Mouse (Mus musculus) neural tube, embryonic 13.5 days (tissue): ENCODE data around the gene Adgrg6. TPM values are rescaled to one million over a fixed set of nuclear protein-coding genes. Genes with fewer than 3 reads are reported as not detected.

Source experiments
- ATAC-seq: fragments of 200-750 bp; cut with Nextera tagmentation; 2 replicates; pipeline ENCODE4 v1.8.0; 2017; ENCODE audit warnings: low read depth, mild to moderate bottlenecking, moderate TSS enrichment, moderate library complexity
- H3K27ac ChIP-seq: fragments of 300-500 bp; sonication (generic); replicated peaks from 2 replicates; pipeline ENCODE4 v1.5.1; 2015; ENCODE audit warnings: moderate library complexity, mild to moderate bottlenecking, inconsistent platforms
- H3K27me3 ChIP-seq: fragments of 300-500 bp; sonication (generic); 2 replicates; pipeline ENCODE4 v1.6.1; 2015; ENCODE audit warnings: mild to moderate bottlenecking, inconsistent platforms
- H3K36me3 ChIP-seq: fragments of 300-500 bp; sonication (generic); 2 replicates; pipeline ENCODE4 v1.6.1; 2015; ENCODE audit warnings: mild to moderate bottlenecking, inconsistent platforms
- H3K4me1 ChIP-seq: fragments of 300-500 bp; sonication (generic); replicated peaks from 2 replicates; pipeline ENCODE4 v1.6.1; 2015; ENCODE audit warnings: inconsistent platforms
- H3K4me2 ChIP-seq: fragments of 300-500 bp; sonication (generic); 2 replicates; pipeline ENCODE4 v1.6.1; 2015; ENCODE audit warnings: inconsistent platforms, mild to moderate bottlenecking, moderate library complexity
- H3K4me3 ChIP-seq: fragments of 300-500 bp; sonication (generic); 2 replicates; pipeline ENCODE4 v1.5.1; 2015; ENCODE audit warnings: mild to moderate bottlenecking, inconsistent platforms
- H3K9ac ChIP-seq: fragments of 300-500 bp; sonication (generic); 2 replicates; pipeline ENCODE4 v1.6.1; 2015; ENCODE audit warnings: moderate library complexity, mild to moderate bottlenecking, inconsistent platforms
- H3K9me3 ChIP-seq: fragments of 300-500 bp; sonication (generic); 2 replicates; pipeline ENCODE4 v1.6.1; 2016; ENCODE audit warnings: inconsistent platforms
- WGBS: fragments of 180-500 bp; shearing (Covaris S2); methylation state at CpG from one replicate; pipeline ENCODE4 v1.1.7; 2015; 5-methylcytosine and 5-hydroxymethylcytosine counted together
- polyA plus RNA-seq: library from polyadenylated mRNA; unstranded; fragments of >200 nt; fragmentation: Nextera tagmentation; extraction: Ambion mirVana; gene quantifications from 2 replicates; pipeline ENCODE4 v1.2.1, GENCODE M21; 2015

Adgrg6 gene
- polyA plus RNA-seq, 1 experiment from 2014 or later, result 5.6 TPM

- 27% methylated on average over 5 of the region's 5 CpGs for WGBS
- Histone ChIP-seq H3K4me3 (no peak overlapping the region), H3K9me3 (no peaks in the 10 kb centered on the region), H3K27ac (no peak overlapping the region), H3K27me3 (no peaks in the 10 kb centered on the region), H3K9ac (no peak overlapping the region), H3K36me3 (no peaks in the 10 kb centered on the region), H3K4me2 (no peak overlapping the region), H3K4me1 (peaks cover 6% of the 10 kb centered on the region; the same call in 1 of the 2 replicates)
- ATAC-seq, result peak; percentile 84
These were observed 63.0 kb downstream of the Adgrg6 start for GRCm38 (mm10) chr10:14482483-14482882.

GRCm38 (mm10) chr10:14480928-14481327 lies 64.5 kb downstream of the Adgrg6 start:
- ATAC-seq, result no peak
- Histone ChIP-seq H3K27ac (no peak overlapping the region), H3K27me3 (no peaks in the 10 kb centered on the region), H3K9ac (no peak overlapping the region), H3K9me3 (no peaks in the 10 kb centered on the region), H3K4me1 (peaks cover 6% of the 10 kb centered on the region; the same call in 1 of the 2 replicates), H3K4me3 (no peak overlapping the region), H3K4me2 (no peak overlapping the region), H3K36me3 (no peaks in the 10 kb centered on the region)
- WGBS, result 70% methylated on average over 5 of the region's 5 CpGs

GRCm38 (mm10) chr10:14476393-14476792 lies 69.1 kb downstream of the Adgrg6 start:
- 52% methylated on average over 1 of the region's 1 CpGs for WGBS

GRCm38 (mm10) chr10:14475641-14476040 lies 69.8 kb downstream of the Adgrg6 start:
- no peak overlapping the region for H3K9ac ChIP-seq
- no peaks in the 10 kb centered on the region for H3K4me1 ChIP-seq
- 88% methylated on average over 2 of the region's 2 CpGs for WGBS
- H3K9me3 ChIP-seq, result no peaks in the 10 kb centered on the region
- no peak overlapping the region for H3K4me3 ChIP-seq
- H3K27me3 ChIP-seq, result no peaks in the 10 kb centered on the region
- no peak overlapping the region for H3K27ac ChIP-seq
- no peaks in the 10 kb centered on the region for H3K36me3 ChIP-seq
- no peak for ATAC-seq
- no peak overlapping the region for H3K4me2 ChIP-seq

More at GRCm38 (mm10) chr10:14476393-14476792, 69.1 kb downstream of the Adgrg6 start:
- no peaks in the 10 kb centered on the region for H3K27me3 ChIP-seq
- H3K9ac ChIP-seq, result no peak overlapping the region
- no peak overlapping the region for H3K4me3 ChIP-seq
- no peak overlapping the region for H3K4me2 ChIP-seq
- no peaks in the 10 kb centered on the region for H3K9me3 ChIP-seq
- H3K36me3 ChIP-seq, result no peaks in the 10 kb centered on the region
- H3K4me1 ChIP-seq, result no peaks in the 10 kb centered on the region
- ATAC-seq, result no peak
- H3K27ac ChIP-seq, result no peak overlapping the region

- Histone ChIP-seq H3K9ac (no peak overlapping the region), H3K4me3 (no peak overlapping the region), H3K27ac (no peak overlapping the region), H3K4me2 (no peak overlapping the region), H3K4me1 (no peaks in the 10 kb centered on the region), H3K36me3 (no peaks in the 10 kb centered on the region), H3K27me3 (no peaks in the 10 kb centered on the region), H3K9me3 (no peaks in the 10 kb centered on the region)
- 82% methylated on average over 8 of the region's 8 CpGs for WGBS
- no peak for ATAC-seq
These were observed 70.7 kb downstream of the Adgrg6 start for GRCm38 (mm10) chr10:14474541-14475305.

GRCm38 (mm10) chr10:14471039-14471550 lies 74.4 kb downstream of the Adgrg6 start:
- Histone ChIP-seq H3K27me3 (no peaks in the 10 kb centered on the region), H3K4me1 (no peaks in the 10 kb centered on the region), H3K27ac (no peak overlapping the region), H3K4me2 (no peak overlapping the region), H3K4me3 (no peak overlapping the region), H3K36me3 (no peaks in the 10 kb centered on the region), H3K9me3 (no peaks in the 10 kb centered on the region), H3K9ac (no peak overlapping the region)
- 57% methylated on average over 5 of the region's 5 CpGs for WGBS
- ATAC-seq, result no peak

GRCm38 (mm10) chr10:14468623-14469022 lies 76.8 kb downstream of the Adgrg6 start:
- Histone ChIP-seq H3K4me2 (no peak overlapping the region), H3K36me3 (no peaks in the 10 kb centered on the region), H3K27ac (no peak overlapping the region), H3K4me3 (no peak overlapping the region), H3K9me3 (no peaks in the 10 kb centered on the region), H3K4me1 (no peaks in the 10 kb centered on the region), H3K9ac (no peak overlapping the region), H3K27me3 (no peaks in the 10 kb centered on the region)
- 83% methylated on average over 10 of the region's 10 CpGs for WGBS
- ATAC-seq, result no peak

- Histone ChIP-seq H3K4me2 (no peak overlapping the region), H3K36me3 (no peaks in the 10 kb centered on the region), H3K4me1 (no peaks in the 10 kb centered on the region), H3K27ac (no peak overlapping the region), H3K9me3 (no peaks in the 10 kb centered on the region), H3K9ac (no peak overlapping the region), H3K4me3 (no peak overlapping the region), H3K27me3 (no peaks in the 10 kb centered on the region)
- WGBS, result 64% methylated on average over 4 of the region's 4 CpGs
- no peak for ATAC-seq
These were observed 81.5 kb downstream of the Adgrg6 start for GRCm38 (mm10) chr10:14463796-14464511.

- Histone ChIP-seq H3K36me3 (no peaks in the 10 kb centered on the region), H3K27me3 (no peaks in the 10 kb centered on the region), H3K27ac (no peak overlapping the region), H3K9ac (no peak overlapping the region), H3K4me1 (no peaks in the 10 kb centered on the region), H3K9me3 (no peaks in the 10 kb centered on the region), H3K4me2 (no peak overlapping the region), H3K4me3 (no peak overlapping the region)
- ATAC-seq, result no peak
- 88% methylated on average over 4 of the region's 4 CpGs for WGBS
These were observed 84.4 kb downstream of the Adgrg6 start for GRCm38 (mm10) chr10:14460933-14461514.

GRCm38 (mm10) chr10:14460252-14460932 lies 85.1 kb downstream of the Adgrg6 start:
- H3K4me3 ChIP-seq, result no peak overlapping the region
- WGBS, result 73% methylated on average over 5 of the region's 5 CpGs
- H3K9ac ChIP-seq, result no peak overlapping the region
- no peaks in the 10 kb centered on the region for H3K9me3 ChIP-seq
- no peaks in the 10 kb centered on the region for H3K27me3 ChIP-seq
- H3K4me1 ChIP-seq, result no peaks in the 10 kb centered on the region
- no peak overlapping the region for H3K4me2 ChIP-seq
- H3K27ac ChIP-seq, result no peak overlapping the region
- ATAC-seq, result no peak
- no peaks in the 10 kb centered on the region for H3K36me3 ChIP-seq

- no peak overlapping the region for H3K9ac ChIP-seq
These were observed 85.6 kb downstream of the Adgrg6 start for GRCm38 (mm10) chr10:14459819-14460218.

GRCm38 (mm10) chr10:14459330-14459729 lies 86.1 kb downstream of the Adgrg6 start:
- Histone ChIP-seq H3K36me3 (no peaks in the 10 kb centered on the region), H3K4me2 (no peak overlapping the region), H3K4me1 (no peaks in the 10 kb centered on the region), H3K27ac (no peak overlapping the region), H3K27me3 (no peaks in the 10 kb centered on the region), H3K9me3 (no peaks in the 10 kb centered on the region), H3K4me3 (no peak overlapping the region), H3K9ac (no peak overlapping the region)
- ATAC-seq, result no peak
- WGBS, result 98% methylated on average over 10 of the region's 10 CpGs

More at GRCm38 (mm10) chr10:14459819-14460218, 85.6 kb downstream of the Adgrg6 start:
- no peak for ATAC-seq
- Histone ChIP-seq H3K27me3 (no peaks in the 10 kb centered on the region), H3K27ac (no peak overlapping the region), H3K4me1 (no peaks in the 10 kb centered on the region), H3K36me3 (no peaks in the 10 kb centered on the region), H3K4me3 (no peak overlapping the region), H3K4me2 (no peak overlapping the region), H3K9me3 (no peaks in the 10 kb centered on the region)
- WGBS, result 87% methylated on average over 7 of the region's 7 CpGs
